Mouse (Mus musculus) liver, embryonic 11.5 days (tissue): Measurements from ENCODE around the gene Rbm14. TPM values are rescaled to one million over a fixed set of nuclear protein-coding genes. Genes with fewer than 3 reads are reported as not detected.

Experiments used
- ATAC-seq: fragments of 200-750 bp; cut with Nextera tagmentation; replicated peaks from 2 replicates; pipeline ENCODE4 v1.8.0; 2017; ENCODE audit warnings: moderate number of reproducible peaks, mild to moderate bottlenecking, moderate TSS enrichment, moderate library complexity; ENCODE audit not compliant: low FRiP score
- DNase-seq: peaks from one replicate; pipeline ENCODE4 v3.0.0-alpha.2; 2017; ENCODE audit warnings: low spot score
- H3K27ac ChIP-seq: fragments of 300-500 bp; sonication (generic); 2 replicates; pipeline ENCODE4 v1.5.1; 2014; ENCODE audit warnings: mild to moderate bottlenecking, low read depth, low read length, control low read depth
- H3K27me3 ChIP-seq: fragments of 300-500 bp; sonication (generic); replicated peaks from 2 replicates; pipeline ENCODE4 v1.6.1; 2014; ENCODE audit warnings: low read length, mixed read lengths; ENCODE audit not compliant: control insufficient read depth, insufficient read depth
- H3K36me3 ChIP-seq: fragments of 300-500 bp; sonication (generic); 2 replicates; pipeline ENCODE4 v1.6.1; 2014; ENCODE audit warnings: mild to moderate bottlenecking, low read length, moderate library complexity, mixed read lengths; ENCODE audit not compliant: control insufficient read depth, insufficient read depth
- H3K4me1 ChIP-seq: fragments of 300-500 bp; sonication (generic); replicated peaks from 2 replicates; pipeline ENCODE4 v1.6.1; 2014; ENCODE audit warnings: low read length, mixed read lengths; ENCODE audit not compliant: control insufficient read depth, insufficient read depth
- H3K4me2 ChIP-seq: fragments of 300-500 bp; sonication (generic); 2 replicates; pipeline ENCODE4 v1.6.1; 2014; ENCODE audit warnings: mild to moderate bottlenecking, control low read depth, moderate library complexity
- H3K4me3 ChIP-seq: fragments of 300-500 bp; sonication (generic); 2 replicates; pipeline ENCODE4 v1.5.1; 2014; ENCODE audit warnings: low read depth, low read length, control low read depth
- H3K9ac ChIP-seq: fragments of 300-500 bp; sonication (generic); 2 replicates; pipeline ENCODE4 v1.6.1; 2014; ENCODE audit warnings: low read depth, low read length, control low read depth
- H3K9me3 ChIP-seq: fragments of 300-500 bp; sonication (generic); 2 replicates; pipeline ENCODE4 v1.6.1; 2016; ENCODE audit warnings: low read length, inconsistent platforms, mixed read lengths; ENCODE audit not compliant: control insufficient read depth
- whole genome bisulfite sequencing: fragments of 180-500 bp; shearing (Covaris S2); extraction: QIAGEN DNeasy Blood & Tissue Kit; methylation state at CpG from one replicate; pipeline ENCODE4 v1.1.7; 2014; 5-methylcytosine and 5-hydroxymethylcytosine counted together
- polyA plus RNA-seq: library from polyadenylated mRNA; unstranded; fragments of >200 nt; fragmentation: Nextera tagmentation; extraction: Ambion mirVana; gene quantifications from 2 replicates; pipeline ENCODE4 v1.2.1, GENCODE M21; 2014

Rbm14 gene
- polyA plus RNA-seq, 1 experiment from 2014 or later: 92.4 TPM

- no peaks in the 10 kb centered on the region for H3K4me1 ChIP-seq
Measured at GRCm38 (mm10) chr19:4845846-4846245, 34.4 kb upstream of the Rbm14 start.

GRCm38 (mm10) chr19:4842611-4843010 is 31.2 kb upstream of the Rbm14 start:
- Histone ChIP-seq H3K4me3 (no peak overlapping the region), H3K4me1 (peaks cover 14% of the 10 kb centered on the region), H3K9ac (no peak overlapping the region), H3K4me2 (no peak overlapping the region), H3K9me3 (no peaks in the 10 kb centered on the region), H3K27me3 (peaks cover 36% of the 10 kb centered on the region), H3K27ac (no peak overlapping the region), H3K36me3 (no peaks in the 10 kb centered on the region)
- DNase-seq: no peak
- ATAC-seq: no peak
- 61% methylated on average over 2 of the region's 2 CpGs for WGBS

More at GRCm38 (mm10) chr19:4845846-4846245, 34.4 kb upstream of the Rbm14 start:
- DNase-seq (no peak), ATAC-seq (no peak)
- Histone ChIP-seq H3K27me3 (peaks cover 27% of the 10 kb centered on the region), H3K9ac (no peak overlapping the region), H3K27ac (no peak overlapping the region), H3K4me2 (no peak overlapping the region), H3K9me3 (no peaks in the 10 kb centered on the region), H3K4me3 (no peak overlapping the region), H3K36me3 (no peaks in the 10 kb centered on the region)
- 64% methylated on average over 2 of the region's 2 CpGs for WGBS

GRCm38 (mm10) chr19:4840848-4841247 is 29.4 kb upstream of the Rbm14 start:
- WGBS: 71% methylated on average over 9 of the region's 9 CpGs
- no peak overlapping the region for H3K4me2 ChIP-seq
- no peaks in the 10 kb centered on the region for H3K36me3 ChIP-seq
- H3K9ac ChIP-seq: no peak overlapping the region
- DNase-seq: no peak
- no peaks in the 10 kb centered on the region for H3K9me3 ChIP-seq
- H3K4me1 ChIP-seq: peaks cover 14% of the 10 kb centered on the region
- no peak overlapping the region for H3K27ac ChIP-seq
- H3K4me3 ChIP-seq: no peak overlapping the region
- peaks cover 34% of the 10 kb centered on the region for H3K27me3 ChIP-seq
- no peak for ATAC-seq

DNA sequence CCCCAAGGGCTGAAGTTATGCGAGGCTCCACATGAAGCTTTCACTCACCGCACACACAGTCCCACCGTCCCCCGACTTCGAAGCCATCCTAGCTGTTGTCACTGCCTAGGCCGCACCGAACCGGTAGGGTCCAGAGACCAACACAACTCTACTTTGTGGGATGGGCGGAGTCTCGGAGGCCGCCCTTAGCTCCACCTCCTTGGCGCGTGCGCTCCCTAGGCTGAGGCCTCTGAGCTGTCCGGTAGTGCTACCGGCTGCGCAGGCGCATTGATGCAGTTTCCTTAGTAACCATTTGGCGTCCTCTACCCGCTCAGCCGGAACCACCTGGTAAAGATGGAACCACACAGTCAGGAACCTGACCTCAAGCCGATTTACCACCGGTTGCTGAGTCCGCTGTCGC is 27.7 kb upstream of the Rbm14 start, which contains the start of the genes Ccs and Ccdc87:
Gene Ccs, minus strand, starts transcription at position 184 of the 400 bp plus-strand sequence.
Gene Ccdc87, plus strand, starts transcription at position 218 of the 400 bp plus-strand sequence.
- H3K9me3 ChIP-seq: no peaks in the 10 kb centered on the region
- H3K27me3 ChIP-seq: peaks cover 34% of the 10 kb centered on the region
- peak; percentile 98 for ATAC-seq
- H3K9ac ChIP-seq: peak within 1 kb of the TSS; percentile 86
- DNase-seq: peak; percentile 90
- H3K4me1 ChIP-seq: peaks cover 14% of the 10 kb centered on the region
- peak within 1 kb of the TSS; percentile 72 for H3K4me3 ChIP-seq
- H3K4me2 ChIP-seq: peak within 1 kb of the TSS; percentile 99
- H3K27ac ChIP-seq: 0 out of 2 replicates have a peak within 1 kb of the TSS, but pooled peaks have one; percentile 53
- no peaks in the 10 kb centered on the region for H3K36me3 ChIP-seq
- WGBS: under 1% methylated on average over 25 of the region's 25 CpGs

- peak; percentile 34; the same call in 1 of the 2 replicates for ATAC-seq
- 33% methylated on average over 10 of the region's 10 CpGs for WGBS
- H3K36me3 ChIP-seq: no peaks in the 10 kb centered on the region
- peak overlapping the region; percentile 72 for H3K4me3 ChIP-seq
- peaks cover 34% of the 10 kb centered on the region for H3K27me3 ChIP-seq
- DNase-seq: no peak
- H3K9ac ChIP-seq: peak overlapping the region; percentile 86
- H3K9me3 ChIP-seq: no peaks in the 10 kb centered on the region
- H3K4me2 ChIP-seq: peak overlapping the region; percentile 99
- H3K27ac ChIP-seq: 0 out of 2 replicates have a peak overlapping the region, but pooled peaks have one; percentile 53
- peaks cover 14% of the 10 kb centered on the region for H3K4me1 ChIP-seq
Measured at GRCm38 (mm10) chr19:4838526-4839140, 27.2 kb upstream of the Rbm14 start.

DNA sequence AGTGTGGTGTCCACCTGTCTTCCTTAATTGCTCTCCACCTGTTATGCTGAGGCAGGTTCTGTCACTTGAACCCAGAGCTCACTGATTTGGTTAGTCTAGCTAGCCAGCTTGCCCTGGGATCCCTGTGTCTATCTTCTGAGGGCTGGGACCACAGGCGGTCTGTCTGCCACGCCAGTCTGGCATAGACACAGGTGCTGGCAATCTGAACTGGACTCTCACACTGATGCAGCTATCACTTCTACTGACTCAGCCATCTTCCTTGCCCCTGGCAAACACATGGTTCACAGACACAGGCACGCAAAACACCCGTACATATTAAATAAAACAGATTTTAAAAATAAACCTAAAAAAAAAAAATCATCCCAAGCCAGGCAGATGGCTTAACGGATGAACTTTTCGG is 25.6 kb upstream of the Rbm14 start:
- Histone ChIP-seq H3K27me3 (peaks cover 24% of the 10 kb centered on the region), H3K27ac (no peak overlapping the region), H3K9me3 (no peaks in the 10 kb centered on the region), H3K9ac (no peak overlapping the region), H3K36me3 (no peaks in the 10 kb centered on the region), H3K4me1 (peaks cover 14% of the 10 kb centered on the region), H3K4me3 (no peak overlapping the region), H3K4me2 (no peak overlapping the region)
- no peak for DNase-seq
- WGBS: 93% methylated on average over 6 of the region's 6 CpGs
- no peak for ATAC-seq

DNA sequence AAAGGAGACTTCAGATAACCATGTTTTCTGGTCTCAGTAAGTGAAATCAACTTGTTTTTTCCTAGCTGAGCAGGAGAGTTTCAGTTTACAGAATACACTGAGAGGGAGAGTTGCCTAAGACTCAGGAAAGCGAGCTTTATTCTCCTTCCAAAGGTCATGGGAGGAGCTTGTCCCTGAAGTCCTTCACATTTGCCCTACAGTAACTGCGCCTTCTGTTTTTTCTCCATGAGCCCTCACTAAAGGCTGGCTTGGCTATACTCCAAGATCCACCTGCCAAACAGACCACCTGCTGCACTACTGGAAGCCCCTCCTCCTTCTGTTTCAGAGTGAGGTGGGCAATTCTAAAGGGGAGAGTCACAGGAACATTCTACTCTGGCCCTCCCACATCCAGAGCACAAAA is 24.7 kb upstream of the Rbm14 start:
- no peak overlapping the region for H3K4me3 ChIP-seq
- H3K9ac ChIP-seq: no peak overlapping the region
- no peak overlapping the region for H3K4me2 ChIP-seq
- 0 out of 2 replicates have a peak, but pooled peaks cover 2% of the 10 kb centered on the region for H3K36me3 ChIP-seq
- DNase-seq (no peak), ATAC-seq (no peak)
- H3K27ac ChIP-seq: no peak overlapping the region
- WGBS: 84% methylated on average over 2 of the region's 2 CpGs
- H3K27me3 ChIP-seq: peaks cover 14% of the 10 kb centered on the region
- H3K9me3 ChIP-seq: no peaks in the 10 kb centered on the region
- peaks cover 14% of the 10 kb centered on the region for H3K4me1 ChIP-seq

- Histone ChIP-seq H3K4me1 (peaks cover 10% of the 10 kb centered on the region), H3K27me3 (no peaks in the 10 kb centered on the region), H3K4me3 (no peak overlapping the region), H3K9ac (no peak overlapping the region), H3K9me3 (no peaks in the 10 kb centered on the region), H3K27ac (no peak overlapping the region), H3K4me2 (no peak overlapping the region), H3K36me3 (0 out of 2 replicates have a peak, but pooled peaks cover 2% of the 10 kb centered on the region)
- ATAC-seq: no peak
- WGBS: 83% methylated on average over 8 of the region's 8 CpGs
- no peak for DNase-seq
Measured at GRCm38 (mm10) chr19:4833977-4834376, 22.5 kb upstream of the Rbm14 start.

DNA sequence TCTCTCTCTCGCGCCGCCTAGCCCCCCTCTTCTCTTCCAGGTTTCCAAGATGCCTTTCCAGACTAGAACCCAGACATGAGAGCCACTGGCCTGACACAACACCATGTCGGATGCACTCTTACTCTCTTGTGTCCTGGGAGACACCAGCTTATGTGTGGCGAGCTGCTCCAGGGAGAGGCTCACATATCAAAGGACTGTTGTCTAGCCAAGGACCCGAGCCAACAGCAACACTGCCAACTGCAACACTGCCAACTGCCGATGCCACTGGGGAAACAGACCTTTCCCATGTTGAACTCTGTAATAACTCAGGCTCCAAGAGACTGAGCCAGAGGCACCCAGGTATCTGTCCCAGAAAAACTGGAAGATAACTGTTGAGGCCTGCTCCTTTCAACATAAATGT is 17.7 kb upstream of the Rbm14 start:
- Histone ChIP-seq H3K4me3 (no peak overlapping the region), H3K27me3 (no peaks in the 10 kb centered on the region), H3K4me1 (no peaks in the 10 kb centered on the region), H3K36me3 (peaks cover 7% of the 10 kb centered on the region), H3K9ac (no peak overlapping the region), H3K27ac (no peak overlapping the region), H3K9me3 (no peaks in the 10 kb centered on the region), H3K4me2 (no peak overlapping the region)
- no peak for ATAC-seq
- 76% methylated on average over 7 of the region's 7 CpGs for WGBS
- DNase-seq: no peak
